26 mouse cellular contexts compared by ENCODE assay signal in the genomic region with DNA sequence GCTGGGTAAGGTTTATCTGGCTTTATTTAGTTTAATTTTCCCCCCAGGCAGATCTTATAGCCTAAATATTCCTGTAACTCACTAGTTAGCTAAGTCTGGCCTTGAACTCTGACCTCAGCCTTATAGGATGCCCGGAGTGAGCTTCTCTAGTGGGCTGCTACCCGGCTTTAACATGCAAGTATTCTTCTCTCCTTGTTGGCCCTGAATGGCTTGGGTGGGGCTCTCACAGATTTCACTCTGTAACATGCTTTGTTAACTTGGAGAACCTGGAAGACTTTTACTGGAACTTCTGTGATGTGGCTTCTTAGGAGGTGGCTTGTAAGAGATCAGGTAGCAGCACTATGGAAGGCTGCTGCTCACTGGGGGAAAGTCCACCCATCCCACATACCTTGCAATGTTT.
"Had no signal": no experiment of that assay in that cellular context is flagged by ENCODE, and none has a peak within 500 bp of the region (broad histone marks: within the 10 kb centered on the region; RNA-seq: fewer than 3 reads in every experiment).

No protein-coding gene starts in this region.

- ATAC-seq: hindbrain, postnatal 0 days; intestine, embryonic 16.5 days had no signal

- H3K9me3 ChIP-seq: heart, embryonic 10.5 days; heart, embryonic 12.5 days; hindbrain, embryonic 10.5 days; hindbrain, embryonic 13.5 days; hindbrain, embryonic 15.5 days; kidney, embryonic 15.5 days; limb, embryonic 10.5 days; limb, embryonic 12.5 days had no signal

- H3K9ac ChIP-seq: heart, embryonic 12.5 days; hindbrain, embryonic 13.5 days; hindbrain, embryonic 15.5 days; kidney, embryonic 15.5 days; limb, embryonic 12.5 days had no signal

- DNase-seq: gastrocnemius, adult 2 months; gastrocnemius, postnatal 10 days; gastrocnemius, postnatal 25 days; heart, adult 18-20 months; heart, postnatal 10 days; heart, postnatal 4 days; kidney, adult 11 months; kidney, adult 2 months; kidney, adult 9 months; kidney, postnatal 14 days; kidney, postnatal 36 days; liver had no signal

- H3K36me3 ChIP-seq: heart, embryonic 10.5 days; heart, embryonic 12.5 days; hindbrain, embryonic 10.5 days; hindbrain, embryonic 13.5 days; hindbrain, embryonic 15.5 days; kidney, embryonic 15.5 days; limb, embryonic 10.5 days; limb, embryonic 12.5 days had no signal

- H3K4me1 ChIP-seq: kidney, embryonic 15.5 days had no signal

- H3K4me2 ChIP-seq: heart, embryonic 12.5 days; hindbrain, embryonic 13.5 days; hindbrain, embryonic 15.5 days; kidney, embryonic 15.5 days; limb, embryonic 12.5 days; liver, embryonic 11.5 days had no signal

- H3K27me3 ChIP-seq: hindbrain, embryonic 13.5 days; hindbrain, embryonic 15.5 days; kidney, embryonic 15.5 days; limb, embryonic 12.5 days had no signal

- H3K4me3 ChIP-seq: gastrocnemius, adult 2 months; heart, embryonic 10.5 days; heart, embryonic 12.5 days; hindbrain, embryonic 10.5 days; hindbrain, embryonic 13.5 days; hindbrain, embryonic 15.5 days; kidney, embryonic 15.5 days; layer of hippocampus, adult 2 months; left cerebral cortex, adult 2 months; limb, embryonic 10.5 days; limb, embryonic 12.5 days had no signal

- H3K27ac ChIP-seq: gastrocnemius, adult 2 months; heart, embryonic 10.5 days; hindbrain, embryonic 10.5 days; hindbrain, embryonic 13.5 days; hindbrain, embryonic 15.5 days; hindbrain, postnatal 0 days; kidney, embryonic 15.5 days; kidney, postnatal 0 days; layer of hippocampus, adult 2 months; left cerebral cortex, adult 2 months; limb, embryonic 10.5 days; limb, embryonic 12.5 days had no signal
